Mouse (Mus musculus): Measurements from ENCODE around the gene Celf5. TPM values are rescaled to one million over a fixed set of nuclear protein-coding genes. Genes with fewer than 3 reads are reported as not detected.

Celf5 gene
- polyA plus RNA-seq, 1 experiment from 2014 or later: 0.15 TPM

DNA sequence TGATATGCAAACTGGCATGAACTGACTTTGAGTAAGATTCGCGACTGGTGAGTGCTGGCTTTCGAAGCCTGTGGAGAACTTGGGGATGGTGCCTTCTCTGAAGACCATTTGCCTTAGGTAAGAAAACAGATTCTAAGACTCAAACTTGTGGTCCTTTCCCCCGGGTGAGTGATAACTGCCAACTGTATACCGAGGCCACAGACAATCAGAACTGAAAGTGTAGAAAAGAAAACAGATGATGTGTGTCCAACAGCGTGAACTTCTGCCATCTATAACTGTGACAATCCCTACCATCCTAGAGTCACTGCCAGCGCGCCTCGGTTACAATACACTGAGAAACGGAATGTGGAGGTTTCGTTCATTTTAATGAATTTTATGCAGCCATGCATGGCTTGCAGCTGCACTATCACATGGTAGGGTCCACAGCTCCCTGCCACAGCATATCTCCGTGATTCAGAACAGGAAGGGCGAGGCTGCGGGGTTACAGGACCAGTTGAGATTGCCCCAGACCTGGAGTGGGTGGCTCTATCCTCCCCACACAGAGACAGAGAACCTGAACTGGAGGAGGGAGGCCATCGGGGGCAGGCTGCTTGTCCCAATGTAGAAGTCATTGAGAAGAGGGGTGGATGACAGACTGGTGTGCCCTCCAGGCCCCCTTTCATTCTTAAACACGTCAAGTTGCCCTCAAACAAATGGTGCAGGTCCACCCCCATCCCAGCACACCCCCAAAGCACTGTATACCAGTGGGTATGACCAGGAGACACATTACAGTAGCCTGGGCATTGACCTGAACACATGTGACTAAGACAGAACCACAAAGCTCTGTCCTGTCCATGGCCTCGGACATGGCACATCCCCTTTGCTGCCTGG, 15.1 kb upstream of the Celf5 start:
- Histone ChIP-seq H3K4me1 (replicated peaks) (peaks cover 67% of the 10 kb centered on the region), H3K36me3 (peaks cover 16% of the 10 kb centered on the region), H3K4me3 (replicated peaks) (peak overlapping the region; percentile 88), H3K9ac (peak overlapping the region; percentile 68), H3K27ac (peak overlapping the region; percentile 73), H3K9me3 (replicated peaks) (no peaks in the 10 kb centered on the region), H3K4me2 (peak overlapping the region; percentile 67), H3K27me3 (no peaks in the 10 kb centered on the region)
- DNase-seq (peak; percentile 60), ATAC-seq (ENCODE audit: low read depth) (0 out of 2 replicates have a peak, but pooled peaks have one; percentile 4)
- 32% methylated on average over 17 of the region's 17 CpGs for WGBS (ENCODE audit: insufficient replicate concordance)

GRCm38 (mm10) chr10:81496969-81497368, 14.5 kb upstream of the Celf5 start:
- DNase-seq: no peak
- Histone ChIP-seq H3K27ac (peak overlapping the region; percentile 73), H3K4me1 (replicated peaks) (peaks cover 61% of the 10 kb centered on the region), H3K4me2 (peak overlapping the region; percentile 67), H3K36me3 (peaks cover 23% of the 10 kb centered on the region), H3K27me3 (no peaks in the 10 kb centered on the region), H3K4me3 (replicated peaks) (peak overlapping the region; percentile 88), H3K9me3 (replicated peaks) (no peaks in the 10 kb centered on the region), H3K9ac (peak overlapping the region; percentile 68)
- no peak for ATAC-seq (ENCODE audit: low read depth)
- 15% methylated on average over 4 of the region's 4 CpGs for WGBS (ENCODE audit: insufficient replicate concordance)

- Histone ChIP-seq H3K4me1 (replicated peaks) (peaks cover 60% of the 10 kb centered on the region), H3K9ac (peak within 1 kb of the TSS; percentile 93), H3K27me3 (no peaks in the 10 kb centered on the region), H3K4me2 (peak within 1 kb of the TSS; percentile 98), H3K4me3 (replicated peaks) (peak within 1 kb of the TSS; percentile 88), H3K27ac (peak within 1 kb of the TSS; percentile 74), H3K9me3 (replicated peaks) (no peaks in the 10 kb centered on the region), H3K36me3 (peaks cover 29% of the 10 kb centered on the region)
- WGBS (ENCODE audit: insufficient replicate concordance): under 1% methylated on average over 45 of the region's 45 CpGs
- peak; percentile 95 for ATAC-seq (ENCODE audit: low read depth)
- peak; percentile 98 for DNase-seq
These were observed 13.9 kb upstream of the Celf5 start, which contains the start of gene Ncln for GRCm38 (mm10) chr10:81496264-81496901. Gene Ncln, minus strand, starts transcription at chr10:81496392.

DNA sequence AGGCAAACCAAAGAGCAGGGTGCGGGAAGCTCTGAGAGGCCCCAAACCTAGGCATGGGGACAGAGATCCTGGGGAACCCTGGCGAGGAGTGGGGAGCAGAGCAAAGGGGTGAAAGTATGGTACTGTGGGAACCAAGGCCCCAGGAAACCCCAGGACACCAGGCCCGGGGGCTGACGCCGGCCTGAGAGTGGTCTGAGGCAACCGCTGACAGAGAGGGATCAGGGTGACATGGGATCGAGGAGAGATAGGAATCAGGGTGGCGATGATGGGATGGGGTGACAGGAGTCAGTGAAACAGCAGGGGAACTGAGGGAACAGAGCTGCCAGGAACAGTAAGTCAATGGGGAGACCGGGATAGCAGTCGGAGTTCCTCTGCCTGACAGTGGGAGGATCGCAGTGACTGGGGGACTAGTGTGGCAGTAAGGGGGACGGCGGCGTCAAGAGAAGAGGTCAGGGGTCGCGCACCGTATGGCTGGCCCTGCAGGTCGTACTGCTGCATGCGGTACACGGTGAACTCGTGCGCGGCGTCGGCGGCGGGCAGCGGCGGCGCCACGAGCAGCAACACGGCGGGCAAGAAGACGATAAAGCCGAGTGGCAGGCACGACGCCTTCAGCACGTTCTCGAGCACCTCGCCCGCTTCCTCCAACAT, 13.2 kb upstream of the Celf5 start:
- H3K9ac ChIP-seq: peak overlapping the region; percentile 93
- peak overlapping the region; percentile 98 for H3K4me2 ChIP-seq
- H3K4me3 ChIP-seq (replicated peaks): peak overlapping the region; percentile 88
- no peaks in the 10 kb centered on the region for H3K9me3 ChIP-seq (replicated peaks)
- H3K36me3 ChIP-seq: peaks cover 35% of the 10 kb centered on the region
- WGBS (ENCODE audit: insufficient replicate concordance): under 1% methylated on average over 41 of the region's 41 CpGs
- peak; percentile 13 for ATAC-seq (ENCODE audit: low read depth)
- H3K27ac ChIP-seq: peak overlapping the region; percentile 74
- H3K27me3 ChIP-seq: no peaks in the 10 kb centered on the region
- peaks cover 60% of the 10 kb centered on the region for H3K4me1 ChIP-seq (replicated peaks)
- DNase-seq: no peak

GRCm38 (mm10) chr10:81495151-81495550, 12.6 kb upstream of the Celf5 start:
- H3K36me3 ChIP-seq: peaks cover 41% of the 10 kb centered on the region
- DNase-seq: no peak
- H3K4me2 ChIP-seq: peak overlapping the region; percentile 98
- peak overlapping the region; percentile 74 for H3K27ac ChIP-seq
- H3K9me3 ChIP-seq (replicated peaks): no peaks in the 10 kb centered on the region
- WGBS (ENCODE audit: insufficient replicate concordance): 37% methylated on average over 6 of the region's 6 CpGs
- H3K27me3 ChIP-seq: no peaks in the 10 kb centered on the region
- no peak for ATAC-seq (ENCODE audit: low read depth)
- peak overlapping the region; percentile 93 for H3K9ac ChIP-seq
- H3K4me3 ChIP-seq (replicated peaks): peak overlapping the region; percentile 88
- peaks cover 58% of the 10 kb centered on the region for H3K4me1 ChIP-seq (replicated peaks)

DNA sequence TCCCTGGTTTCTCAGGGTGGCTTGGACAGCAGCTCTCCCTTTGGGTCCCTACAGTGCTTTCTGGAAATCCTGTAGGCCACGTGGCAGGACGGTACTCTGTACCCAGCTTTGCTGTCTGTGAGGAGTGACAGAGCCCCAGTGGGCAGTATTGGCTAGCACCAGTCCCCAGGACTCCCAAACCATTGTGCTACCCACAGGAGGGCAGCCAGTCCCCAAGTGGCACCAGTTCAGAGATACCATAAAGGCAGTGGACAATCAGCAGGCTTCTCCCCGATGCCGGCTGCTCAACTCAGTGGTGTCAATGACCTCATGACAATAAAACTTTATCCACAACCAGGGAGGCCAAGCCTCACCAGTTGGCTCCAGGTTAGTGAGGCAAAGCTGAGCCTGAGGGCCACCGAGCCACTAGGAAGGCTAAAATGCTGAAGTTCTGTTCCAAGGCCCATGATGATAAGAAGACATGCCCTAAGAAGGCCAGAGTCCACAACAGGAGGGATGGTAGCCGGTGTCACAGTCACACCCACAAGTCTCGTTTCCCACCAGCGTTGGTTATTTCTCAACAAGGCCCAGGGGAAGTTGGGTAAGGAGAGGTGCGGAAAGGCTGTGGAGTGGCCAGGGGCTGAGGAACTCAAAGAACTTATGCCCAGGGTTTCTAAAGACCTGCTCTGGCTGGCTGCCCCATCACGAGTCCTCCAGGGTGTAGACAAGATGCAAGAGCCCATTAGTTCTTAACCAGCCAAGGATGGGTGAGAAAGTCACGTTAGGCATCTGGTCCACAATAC, 11.9 kb upstream of the Celf5 start:
- H3K9ac ChIP-seq: peak overlapping the region; percentile 93
- ATAC-seq (ENCODE audit: low read depth): no peak
- no peaks in the 10 kb centered on the region for H3K27me3 ChIP-seq
- WGBS (ENCODE audit: insufficient replicate concordance): 62% methylated on average over 11 of the region's 11 CpGs
- peaks cover 48% of the 10 kb centered on the region for H3K36me3 ChIP-seq
- peak overlapping the region; percentile 88 for H3K4me3 ChIP-seq (replicated peaks)
- DNase-seq: no peak
- peak overlapping the region; percentile 74 for H3K27ac ChIP-seq
- H3K4me1 ChIP-seq (replicated peaks): peaks cover 52% of the 10 kb centered on the region
- H3K4me2 ChIP-seq: peak overlapping the region; percentile 98
- H3K9me3 ChIP-seq (replicated peaks): no peaks in the 10 kb centered on the region

- DNase-seq (no peak), ATAC-seq (ENCODE audit: low read depth) (no peak)
- Histone ChIP-seq H3K4me2 (peak overlapping the region; percentile 98; the same call in 1 of the 2 replicates), H3K27ac (peak overlapping the region; percentile 74; the same call in 1 of the 2 replicates), H3K27me3 (no peaks in the 10 kb centered on the region), H3K36me3 (peaks cover 55% of the 10 kb centered on the region), H3K9ac (peak overlapping the region; percentile 93; the same call in 1 of the 2 replicates), H3K4me3 (replicated peaks) (peak overlapping the region; percentile 88), H3K9me3 (replicated peaks) (no peaks in the 10 kb centered on the region), H3K4me1 (replicated peaks) (peaks cover 45% of the 10 kb centered on the region)
- WGBS (ENCODE audit: insufficient replicate concordance): 80% methylated on average over 8 of the region's 8 CpGs
These were observed 11.2 kb upstream of the Celf5 start for GRCm38 (mm10) chr10:81493601-81494220.

GRCm38 (mm10) chr10:81492606-81493240, 10.2 kb upstream of the Celf5 start:
- no peaks in the 10 kb centered on the region for H3K27me3 ChIP-seq
- 81% methylated on average over 11 of the region's 11 CpGs for WGBS (ENCODE audit: insufficient replicate concordance)
- H3K27ac ChIP-seq: no peak overlapping the region
- peaks cover 35% of the 10 kb centered on the region for H3K4me1 ChIP-seq (replicated peaks)
- H3K9ac ChIP-seq: no peak overlapping the region
- no peak overlapping the region for H3K4me2 ChIP-seq
- ATAC-seq (ENCODE audit: low read depth) (no peak), DNase-seq (no peak)
- no peak overlapping the region for H3K4me3 ChIP-seq (replicated peaks)
- no peaks in the 10 kb centered on the region for H3K9me3 ChIP-seq (replicated peaks)
- H3K36me3 ChIP-seq: peaks cover 65% of the 10 kb centered on the region

DNA sequence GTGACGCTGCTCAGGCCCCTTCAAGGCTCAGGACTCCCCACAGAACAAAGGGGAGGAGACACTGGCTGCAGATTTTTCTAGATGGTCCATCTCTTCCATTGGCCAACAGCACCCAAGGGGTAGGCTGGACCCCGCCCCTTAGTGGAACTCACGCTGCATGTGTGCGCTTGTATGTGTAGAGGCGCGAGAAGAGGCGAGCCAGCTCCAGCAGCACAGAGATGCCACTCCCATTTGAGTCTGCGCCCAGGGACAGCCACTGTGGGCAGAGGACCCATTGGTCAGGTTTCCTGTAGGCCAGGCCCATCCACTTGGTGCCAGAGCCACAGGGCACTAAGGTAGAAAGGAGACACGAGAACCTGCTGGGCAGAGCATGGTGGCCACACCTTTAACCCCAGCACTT, 8.5 kb upstream of the Celf5 start:
- WGBS (ENCODE audit: insufficient replicate concordance): 86% methylated on average over 9 of the region's 9 CpGs
- H3K27ac ChIP-seq: no peak overlapping the region

GRCm38 (mm10) chr10:81489941-81490340, 7.4 kb upstream of the Celf5 start:
- H3K9ac ChIP-seq: no peak overlapping the region
- DNase-seq (no peak), ATAC-seq (ENCODE audit: low read depth) (no peak)
- peaks cover 17% of the 10 kb centered on the region for H3K4me1 ChIP-seq (replicated peaks)
- H3K27ac ChIP-seq: no peak overlapping the region
- H3K4me3 ChIP-seq (replicated peaks): no peak overlapping the region
- no peaks in the 10 kb centered on the region for H3K27me3 ChIP-seq
- H3K4me2 ChIP-seq: no peak overlapping the region
- H3K36me3 ChIP-seq: peaks cover 83% of the 10 kb centered on the region
- 81% methylated on average over 14 of the region's 14 CpGs for WGBS (ENCODE audit: insufficient replicate concordance)
- H3K9me3 ChIP-seq (replicated peaks): no peaks in the 10 kb centered on the region

More for the DNA sequence above, 8.5 kb upstream of the Celf5 start:
- Histone ChIP-seq H3K27me3 (no peaks in the 10 kb centered on the region), H3K4me3 (replicated peaks) (no peak overlapping the region), H3K9me3 (replicated peaks) (no peaks in the 10 kb centered on the region), H3K9ac (no peak overlapping the region), H3K4me1 (replicated peaks) (peaks cover 25% of the 10 kb centered on the region), H3K4me2 (no peak overlapping the region), H3K36me3 (peaks cover 82% of the 10 kb centered on the region)
- DNase-seq: no peak
- no peak for ATAC-seq (ENCODE audit: low read depth)

Measured in liver, embryonic 13.5 days (tissue).